Mouse (Mus musculus): ENCODE measurements at regions not wholly inside any gene's neighbourhood (a gene's known extent, or its start where the extent isn't known, plus 50 kb on each side); places are given as distances from the start of the nearest gene placed in this dataset.
A peak's percentile ranks its signal among the peaks of the same experiment; 100 is the strongest.

- no peak for DNase-seq (ENCODE audit: low spot score)
- no peak overlapping the region for H3K9ac ChIP-seq (ENCODE audit: low read length)
- no peak overlapping the region for H3K4me3 ChIP-seq (ENCODE audit: low read depth, low read length)
- no peaks in the 10 kb centered on the region for H3K4me1 ChIP-seq (replicated peaks; ENCODE audit: control insufficient read depth, insufficient read depth, low read length)
- 87% methylated on average over 9 of the region's 9 CpGs for WGBS
- H3K36me3 ChIP-seq (ENCODE audit: control insufficient read depth, insufficient read depth, low read length): no peaks in the 10 kb centered on the region
- H3K27me3 ChIP-seq (replicated peaks; ENCODE audit: control insufficient read depth, insufficient read depth, low read length): no peaks in the 10 kb centered on the region
- H3K4me2 ChIP-seq (ENCODE audit: low read length): no peak overlapping the region
- H3K27ac ChIP-seq (ENCODE audit: low read depth): no peak overlapping the region
- H3K9me3 ChIP-seq (ENCODE audit: control insufficient read depth, low read length): no peaks in the 10 kb centered on the region
- ATAC-seq (replicated peaks; ENCODE audit: low FRiP score, low TSS enrichment, low read depth): no peak
Observed at GRCm38 (mm10) chr8:35991936-35992603, 226.5 kb downstream of the Gm19410 start.

DNA sequence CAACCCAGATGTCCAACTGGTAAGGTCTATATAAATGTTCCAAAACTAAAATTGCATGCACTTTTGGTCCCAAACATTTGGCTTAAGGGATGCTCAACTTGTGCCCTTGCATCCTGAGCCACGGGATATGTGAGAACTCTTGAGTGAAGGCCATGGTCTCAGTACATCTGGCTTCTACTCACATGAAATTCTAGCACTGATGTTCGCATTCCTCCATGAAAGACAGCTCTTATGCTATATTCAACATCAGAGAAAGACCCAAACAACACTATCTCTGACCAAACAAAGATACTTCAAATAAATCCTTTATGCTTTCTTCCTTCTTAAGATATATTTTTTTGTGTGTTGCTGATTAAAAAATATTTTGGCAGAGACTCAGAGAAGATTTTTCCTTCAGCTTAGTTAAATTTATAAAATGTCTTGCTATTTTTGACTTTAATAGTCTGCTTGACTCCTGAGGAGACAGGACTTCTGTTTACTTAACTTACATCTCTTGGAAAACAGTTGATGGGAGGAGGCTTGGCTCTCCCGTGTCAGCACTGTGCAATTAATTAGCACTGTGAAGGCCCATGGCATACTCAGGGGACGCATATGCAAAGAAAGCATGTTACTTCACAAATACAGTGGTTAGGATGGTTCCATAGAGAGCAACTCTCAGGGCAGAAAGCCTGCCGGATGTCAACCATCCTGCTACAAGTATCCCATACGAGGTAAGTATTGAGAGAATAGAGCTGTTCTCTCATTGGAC, 230.9 kb downstream of the Gm19410 start:
- ATAC-seq (replicated peaks; ENCODE audit: low FRiP score, low TSS enrichment, low read depth) (no peak), DNase-seq (ENCODE audit: low spot score) (no peak)
- H3K9me3 ChIP-seq (ENCODE audit: control insufficient read depth, low read length): no peaks in the 10 kb centered on the region
- no peak overlapping the region for H3K27ac ChIP-seq (ENCODE audit: low read depth)
- no peak overlapping the region for H3K4me2 ChIP-seq (ENCODE audit: low read length)
- H3K9ac ChIP-seq (ENCODE audit: low read length): no peak overlapping the region
- 64% methylated on average over 6 of the region's 6 CpGs for WGBS
- H3K27me3 ChIP-seq (replicated peaks; ENCODE audit: control insufficient read depth, insufficient read depth, low read length): no peaks in the 10 kb centered on the region
- no peak overlapping the region for H3K4me3 ChIP-seq (ENCODE audit: low read depth, low read length)
- H3K36me3 ChIP-seq (ENCODE audit: control insufficient read depth, insufficient read depth, low read length): no peaks in the 10 kb centered on the region
- no peaks in the 10 kb centered on the region for H3K4me1 ChIP-seq (replicated peaks; ENCODE audit: control insufficient read depth, insufficient read depth, low read length)

GRCm38 (mm10) chr8:35999584-35999983, 234.0 kb downstream of the Gm19410 start:
- Histone ChIP-seq H3K4me3 (ENCODE audit: low read depth, low read length) (no peak overlapping the region), H3K36me3 (ENCODE audit: control insufficient read depth, insufficient read depth, low read length) (no peaks in the 10 kb centered on the region), H3K4me1 (replicated peaks; ENCODE audit: control insufficient read depth, insufficient read depth, low read length) (no peaks in the 10 kb centered on the region), H3K27ac (ENCODE audit: low read depth) (no peak overlapping the region), H3K9me3 (ENCODE audit: control insufficient read depth, low read length) (no peaks in the 10 kb centered on the region), H3K4me2 (ENCODE audit: low read length) (no peak overlapping the region), H3K9ac (ENCODE audit: low read length) (no peak overlapping the region), H3K27me3 (replicated peaks; ENCODE audit: control insufficient read depth, insufficient read depth, low read length) (no peaks in the 10 kb centered on the region)
- 77% methylated on average over 9 of the region's 9 CpGs for WGBS
- no peak for ATAC-seq (replicated peaks; ENCODE audit: low FRiP score, low TSS enrichment, low read depth)
- no peak for DNase-seq (ENCODE audit: low spot score)

GRCm38 (mm10) chr8:36004387-36004786, 238.8 kb downstream of the Gm19410 start:
- no peak for ATAC-seq (replicated peaks; ENCODE audit: low FRiP score, low TSS enrichment, low read depth)
- H3K27me3 ChIP-seq (replicated peaks; ENCODE audit: control insufficient read depth, insufficient read depth, low read length): no peaks in the 10 kb centered on the region
- no peak overlapping the region for H3K4me3 ChIP-seq (ENCODE audit: low read depth, low read length)
- 63% methylated on average over 2 of the region's 2 CpGs for WGBS
- H3K27ac ChIP-seq (ENCODE audit: low read depth): no peak overlapping the region
- H3K9ac ChIP-seq (ENCODE audit: low read length): no peak overlapping the region
- H3K9me3 ChIP-seq (ENCODE audit: control insufficient read depth, low read length): no peaks in the 10 kb centered on the region
- no peak overlapping the region for H3K4me2 ChIP-seq (ENCODE audit: low read length)
- H3K36me3 ChIP-seq (ENCODE audit: control insufficient read depth, insufficient read depth, low read length): no peaks in the 10 kb centered on the region
- DNase-seq (ENCODE audit: low spot score): no peak
- no peaks in the 10 kb centered on the region for H3K4me1 ChIP-seq (replicated peaks; ENCODE audit: control insufficient read depth, insufficient read depth, low read length)

- no peak for DNase-seq (ENCODE audit: low spot score)
- Histone ChIP-seq H3K27me3 (replicated peaks; ENCODE audit: control insufficient read depth, insufficient read depth, low read length) (no peaks in the 10 kb centered on the region), H3K4me2 (ENCODE audit: low read length) (no peak overlapping the region), H3K9me3 (ENCODE audit: control insufficient read depth, low read length) (no peaks in the 10 kb centered on the region), H3K9ac (ENCODE audit: low read length) (no peak overlapping the region), H3K4me3 (ENCODE audit: low read depth, low read length) (no peak overlapping the region), H3K4me1 (replicated peaks; ENCODE audit: control insufficient read depth, insufficient read depth, low read length) (no peaks in the 10 kb centered on the region), H3K36me3 (ENCODE audit: control insufficient read depth, insufficient read depth, low read length) (no peaks in the 10 kb centered on the region), H3K27ac (ENCODE audit: low read depth) (no peak overlapping the region)
- WGBS: 63% methylated on average over 3 of the region's 3 CpGs
- no peak for ATAC-seq (replicated peaks; ENCODE audit: low FRiP score, low TSS enrichment, low read depth)
Observed at GRCm38 (mm10) chr8:36005536-36005935, 239.9 kb downstream of the Gm19410 start.

DNA sequence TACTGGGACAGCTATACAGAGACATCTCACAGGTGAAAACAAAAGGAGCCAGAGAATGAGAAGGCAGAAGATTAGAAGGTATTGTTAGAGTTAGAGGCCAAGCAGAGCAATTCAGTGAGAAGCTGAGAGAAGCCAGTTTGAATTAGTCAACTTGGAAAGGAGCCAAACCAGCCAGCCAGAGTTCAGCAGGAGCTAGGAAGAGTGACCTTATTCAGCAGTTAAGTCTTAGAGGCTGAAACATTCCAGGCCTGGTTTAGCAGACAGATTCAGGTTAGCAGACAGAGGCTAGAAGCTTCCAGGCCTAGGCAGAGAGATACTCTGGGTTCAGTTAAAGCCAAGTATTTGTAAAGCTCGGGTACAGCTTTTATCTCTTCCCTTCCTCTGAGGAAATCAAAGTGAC, 242.1 kb downstream of the Gm19410 start:
- WGBS: 72% methylated on average over 1 of the region's 1 CpGs
- no peaks in the 10 kb centered on the region for H3K27me3 ChIP-seq (replicated peaks; ENCODE audit: control insufficient read depth, insufficient read depth, low read length)
- ATAC-seq (replicated peaks; ENCODE audit: low FRiP score, low TSS enrichment, low read depth): no peak

DNA sequence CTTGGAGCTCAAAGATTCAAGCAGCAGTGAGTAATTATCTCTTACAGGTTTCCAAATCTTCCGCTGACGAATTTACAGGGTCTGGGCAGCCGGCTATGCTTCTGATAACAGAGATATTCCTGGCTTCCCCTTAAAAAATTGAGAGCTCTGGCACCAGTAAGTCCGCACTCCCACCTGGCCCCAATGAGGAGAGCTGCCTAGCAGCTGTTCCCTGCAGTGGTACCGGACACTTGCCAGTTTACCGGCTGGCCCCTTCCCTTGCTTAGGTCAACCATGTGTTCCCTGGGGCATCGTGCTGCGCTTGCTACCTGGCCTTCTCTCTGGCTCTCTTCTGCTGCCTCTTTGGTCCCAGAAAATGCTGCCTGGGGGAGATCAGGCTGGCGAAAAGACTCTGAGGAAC, 244.0 kb downstream of the Gm19410 start:
- Histone ChIP-seq H3K9me3 (ENCODE audit: control insufficient read depth, low read length) (no peaks in the 10 kb centered on the region), H3K36me3 (ENCODE audit: control insufficient read depth, insufficient read depth, low read length) (no peaks in the 10 kb centered on the region), H3K4me1 (replicated peaks; ENCODE audit: control insufficient read depth, insufficient read depth, low read length) (no peaks in the 10 kb centered on the region), H3K4me2 (ENCODE audit: low read length) (no peak overlapping the region), H3K27me3 (replicated peaks; ENCODE audit: control insufficient read depth, insufficient read depth, low read length) (no peaks in the 10 kb centered on the region), H3K9ac (ENCODE audit: low read length) (no peak overlapping the region), H3K27ac (ENCODE audit: low read depth) (no peak overlapping the region), H3K4me3 (ENCODE audit: low read depth, low read length) (no peak overlapping the region)
- ATAC-seq (replicated peaks; ENCODE audit: low FRiP score, low TSS enrichment, low read depth) (no peak), DNase-seq (ENCODE audit: low spot score) (no peak)
- 72% methylated on average over 9 of the region's 9 CpGs for WGBS

More for the DNA sequence above, 242.1 kb downstream of the Gm19410 start:
- no peaks in the 10 kb centered on the region for H3K4me1 ChIP-seq (replicated peaks; ENCODE audit: control insufficient read depth, insufficient read depth, low read length)
- no peak overlapping the region for H3K9ac ChIP-seq (ENCODE audit: low read length)
- H3K36me3 ChIP-seq (ENCODE audit: control insufficient read depth, insufficient read depth, low read length): no peaks in the 10 kb centered on the region
- H3K27ac ChIP-seq (ENCODE audit: low read depth): no peak overlapping the region
- H3K4me2 ChIP-seq (ENCODE audit: low read length): no peak overlapping the region
- no peaks in the 10 kb centered on the region for H3K9me3 ChIP-seq (ENCODE audit: control insufficient read depth, low read length)
- no peak overlapping the region for H3K4me3 ChIP-seq (ENCODE audit: low read depth, low read length)
- no peak for DNase-seq (ENCODE audit: low spot score)

DNA sequence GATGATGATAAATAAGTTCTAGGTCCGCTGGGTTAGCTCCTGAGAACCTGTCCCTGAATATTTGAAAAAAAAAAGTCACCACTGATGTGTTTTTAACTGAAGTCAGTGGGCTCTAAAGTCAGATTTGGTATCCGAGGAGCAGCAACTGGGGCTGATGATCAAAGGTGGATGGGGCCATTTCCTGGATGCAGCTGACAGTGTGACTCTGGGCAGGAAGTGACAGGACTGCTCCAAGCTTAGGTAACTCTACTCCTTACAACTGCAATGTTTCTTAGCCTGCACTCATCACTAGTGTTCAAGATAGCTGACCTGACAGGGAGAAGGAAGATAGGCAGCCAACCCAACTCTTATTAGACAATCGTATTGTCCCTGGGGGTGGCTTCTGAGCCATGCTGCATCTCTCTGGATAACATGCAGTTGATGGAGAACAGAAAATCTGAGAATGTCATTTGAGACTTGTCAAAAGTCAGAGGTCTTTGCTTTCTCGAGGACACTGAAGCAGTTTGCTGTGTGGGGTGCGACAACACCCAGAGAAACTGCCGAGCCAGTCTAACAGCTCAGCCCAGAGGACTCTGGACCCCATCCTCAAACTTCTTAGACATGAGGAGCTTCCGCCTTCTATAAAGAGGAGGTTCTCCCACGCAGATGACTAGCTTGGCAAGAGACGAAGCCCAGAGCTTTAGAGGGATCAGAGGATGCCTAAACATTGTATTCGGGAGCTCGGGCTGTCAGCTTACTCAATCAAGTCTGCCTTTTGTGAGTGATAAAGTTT, 245.0 kb downstream of the Gm19410 start:
- no peak overlapping the region for H3K9ac ChIP-seq (ENCODE audit: low read length)
- WGBS: 39% methylated on average over 11 of the region's 11 CpGs
- no peaks in the 10 kb centered on the region for H3K9me3 ChIP-seq (ENCODE audit: control insufficient read depth, low read length)
- ATAC-seq (replicated peaks; ENCODE audit: low FRiP score, low TSS enrichment, low read depth) (peak; percentile 40; the same call in 1 of the 2 replicates), DNase-seq (ENCODE audit: low spot score) (no peak)
- H3K4me3 ChIP-seq (ENCODE audit: low read depth, low read length): no peak overlapping the region
- no peaks in the 10 kb centered on the region for H3K27me3 ChIP-seq (replicated peaks; ENCODE audit: control insufficient read depth, insufficient read depth, low read length)
- H3K4me1 ChIP-seq (replicated peaks; ENCODE audit: control insufficient read depth, insufficient read depth, low read length): no peaks in the 10 kb centered on the region
- H3K36me3 ChIP-seq (ENCODE audit: control insufficient read depth, insufficient read depth, low read length): no peaks in the 10 kb centered on the region
- no peak overlapping the region for H3K4me2 ChIP-seq (ENCODE audit: low read length)
- no peak overlapping the region for H3K27ac ChIP-seq (ENCODE audit: low read depth)
